Mouse (Mus musculus): ENCODE data around the gene Synj2. TPM values are rescaled to one million over a fixed set of nuclear protein-coding genes. Genes with fewer than 3 reads are reported as not detected.
A peak's percentile ranks its signal among the peaks of the same experiment; 100 is the strongest.
"Not testable (repeated sequence)": the region's sequence is repeated elsewhere in the genome, so short reads cannot be mapped to it uniquely, and the experiment has no call there.

The Synj2 gene
- total RNA-seq, 2 experiments from 2014 or later = 26.3 to 36.9 TPM

GRCm38 (mm10) chr17:6016213-6016780 lies 75.2 kb downstream of the Synj2 start:
- Histone ChIP-seq H3K27ac (peak overlapping the region; percentile 32), H3K4me3 (no peak overlapping the region)
- intact Hi-C loops (cut with DNase I) = no loop called here
- TF ChIP-seq CTCF (IDR thresholded peaks at IDR 0.05) = no peak
- no peak for DNase-seq

GRCm38 (mm10) chr17:6017268-6017667 lies 76.2 kb downstream of the Synj2 start:
- Histone ChIP-seq H3K27ac (peak overlapping the region; percentile 32; the same call in 1 of the 2 replicates), H3K4me3 (no peak overlapping the region)
- no peak for DNase-seq
- intact Hi-C loops (cut with DNase I) = no loop called here
- TF ChIP-seq CTCF (IDR thresholded peaks at IDR 0.05) = peak; percentile 24

GRCm38 (mm10) chr17:6018348-6018747 lies 77.3 kb downstream of the Synj2 start:
- no peak overlapping the region for H3K27ac ChIP-seq
- no peak for TF ChIP-seq CTCF (IDR thresholded peaks at IDR 0.05)
- intact Hi-C loops (cut with DNase I) = no loop called here
- no peak overlapping the region for H3K4me3 ChIP-seq
- no peak for DNase-seq

GRCm38 (mm10) chr17:6019776-6020175 lies 78.7 kb downstream of the Synj2 start:
- intact Hi-C loops (cut with DNase I) = loop anchor here (1.0 kb wide), 1 partner anchor 78 kb away; the partner anchor contains the start of gene Synj2
- Histone ChIP-seq H3K4me3 (no peak overlapping the region), H3K27ac (no peak overlapping the region; the same call in 1 of the 2 replicates)
- TF ChIP-seq CTCF (IDR thresholded peaks at IDR 0.05) = peak; percentile 79
- DNase-seq = peak; percentile 59

- Histone ChIP-seq H3K27ac (no peak overlapping the region), H3K4me3 (no peak overlapping the region)
- DNase-seq = no peak
- no peak for TF ChIP-seq CTCF (IDR thresholded peaks at IDR 0.05)
- intact Hi-C loops (cut with DNase I) = no loop called here
These were observed 79.6 kb downstream of the Synj2 start for GRCm38 (mm10) chr17:6020636-6021035.

GRCm38 (mm10) chr17:6021374-6021789 lies 80.3 kb downstream of the Synj2 start:
- H3K4me3 ChIP-seq; intact Hi-C loops (cut with DNase I); H3K27ac ChIP-seq; DNase-seq: not testable (repeated sequence)

GRCm38 (mm10) chr17:6025831-6026230 lies 84.8 kb downstream of the Synj2 start:
- H3K27ac ChIP-seq = no peak overlapping the region
- DNase-seq = no peak
- TF ChIP-seq CTCF (IDR thresholded peaks at IDR 0.05) = no peak
- no peak overlapping the region for H3K4me3 ChIP-seq
- intact Hi-C loops (cut with DNase I) = no loop called here

GRCm38 (mm10) chr17:6035661-6036060 lies 94.6 kb downstream of the Synj2 start:
- TF ChIP-seq CTCF (IDR thresholded peaks at IDR 0.05) = no peak
- DNase-seq = no peak
- intact Hi-C loops (cut with DNase I) = no loop called here
- Histone ChIP-seq H3K27ac (no peak overlapping the region), H3K4me3 (no peak overlapping the region)

GRCm38 (mm10) chr17:6036458-6036857 lies 95.4 kb downstream of the Synj2 start:
- no peak for TF ChIP-seq CTCF (IDR thresholded peaks at IDR 0.05)
- Histone ChIP-seq H3K4me3 (no peak overlapping the region), H3K27ac (no peak overlapping the region)
- intact Hi-C loops (cut with DNase I) = no loop called here
- DNase-seq = no peak

- intact Hi-C loops (cut with DNase I) = no loop called here
- H3K27ac ChIP-seq = no peak overlapping the region
- no peak overlapping the region for H3K4me3 ChIP-seq
- no peak for DNase-seq
- TF ChIP-seq CTCF (IDR thresholded peaks at IDR 0.05) = no peak
These were observed 95.8 kb downstream of the Synj2 start for GRCm38 (mm10) chr17:6036872-6037271.

- Histone ChIP-seq H3K4me3 (no peak overlapping the region), H3K27ac (no peak overlapping the region)
- no peak for TF ChIP-seq CTCF (IDR thresholded peaks at IDR 0.05)
- DNase-seq = no peak
- intact Hi-C loops (cut with DNase I) = no loop called here
These were observed 96.4 kb downstream of the Synj2 start for GRCm38 (mm10) chr17:6037507-6037906.

GRCm38 (mm10) chr17:6052801-6053200 lies 111.7 kb downstream of the Synj2 start:
- Histone ChIP-seq H3K27ac (no peak overlapping the region), H3K4me3 (no peak overlapping the region)
- no peak for DNase-seq
- no peak for TF ChIP-seq CTCF (IDR thresholded peaks at IDR 0.05)
- intact Hi-C loops (cut with DNase I) = no loop called here

- TF ChIP-seq CTCF (IDR thresholded peaks at IDR 0.05) = peak; percentile 59
- Histone ChIP-seq H3K4me3 (no peak overlapping the region), H3K27ac (no peak overlapping the region)
- peak; percentile 29 for DNase-seq
- intact Hi-C loops (cut with DNase I) = no loop called here
These were observed 113.9 kb downstream of the Synj2 start for GRCm38 (mm10) chr17:6054934-6055355.

GRCm38 (mm10) chr17:6062793-6063192 lies 121.7 kb downstream of the Synj2 start:
- H3K4me3 ChIP-seq = no peak overlapping the region
- no peak for TF ChIP-seq CTCF (IDR thresholded peaks at IDR 0.05)
- intact Hi-C loops (cut with DNase I) = no loop called here
- peak; percentile 54 for DNase-seq
- peak overlapping the region; percentile 60 for H3K27ac ChIP-seq

All from gastrocnemius, adult 2 months (tissue).